Mouse (Mus musculus): ENCODE measurements around the gene Pdilt.

DNA sequence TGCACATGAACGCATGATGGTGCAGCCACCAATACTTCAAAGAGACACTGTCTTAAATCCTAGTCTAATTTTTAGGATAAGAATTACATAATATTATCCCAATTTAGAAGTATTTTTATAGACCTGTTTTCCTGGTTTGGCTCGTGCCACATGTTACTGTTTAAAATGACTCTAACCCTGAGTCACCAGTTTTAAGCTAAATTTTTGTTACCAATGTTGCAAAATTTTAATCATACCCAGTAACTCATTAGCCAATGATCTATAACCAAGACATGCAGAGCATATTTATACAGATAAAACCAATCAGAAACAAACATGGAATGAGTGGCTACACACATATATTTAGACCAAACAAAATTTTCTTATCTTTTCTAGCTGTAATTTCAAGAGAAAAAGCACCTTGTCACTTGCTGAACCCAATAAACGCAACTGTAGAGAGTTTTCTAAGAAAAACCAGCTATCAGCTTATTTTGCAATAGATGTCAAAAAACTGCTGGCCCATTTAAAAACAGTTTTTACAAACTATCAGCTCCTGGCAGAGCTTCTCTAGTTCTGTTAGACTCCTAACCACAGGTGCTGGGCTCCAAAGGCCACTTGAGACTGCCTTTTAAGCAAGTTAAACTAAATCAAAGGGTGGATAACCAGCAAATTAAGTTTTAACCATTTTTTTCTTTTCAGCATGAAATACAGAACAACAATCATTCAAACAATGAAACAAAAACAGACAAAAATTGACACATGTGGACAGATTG lies 27.4 kb upstream of the Pdilt start:
- TF ChIP-seq CTCF (IDR thresholded peaks at IDR 0.05; ENCODE audit: insufficient read depth, low read depth, low read length), result no peak
- no peak for TF ChIP-seq POLR2A (IDR thresholded peaks at IDR 0.05; ENCODE audit: insufficient read depth, low read depth, low read length)
